Mouse (Mus musculus): ENCODE data around the gene Ercc1.

- peak; percentile 38; the same call in 1 of the 2 replicates for TF ChIP-seq POLR2A (IDR thresholded peaks at IDR 0.05; ENCODE audit: extremely low read depth, insufficient read depth, low read length)
- TF ChIP-seq CTCF (IDR thresholded peaks at IDR 0.05; ENCODE audit: extremely low read depth, insufficient read depth, low read length) = peak; percentile 65
Observed at GRCm38 (mm10) chr7:19369823-19370425, 25.3 kb downstream of the Ercc1 start.

Data from cortical plate, adult 2 months (tissue).